Mouse (Mus musculus): ENCODE data around the gene Catsperd. TPM values are rescaled to one million over a fixed set of nuclear protein-coding genes. Genes with fewer than 3 reads are reported as not detected.

Catsperd gene
- total and polyA plus RNA-seq, 3 experiments, result 0.16 to 0.36 (median 0.21) TPM

DNA sequence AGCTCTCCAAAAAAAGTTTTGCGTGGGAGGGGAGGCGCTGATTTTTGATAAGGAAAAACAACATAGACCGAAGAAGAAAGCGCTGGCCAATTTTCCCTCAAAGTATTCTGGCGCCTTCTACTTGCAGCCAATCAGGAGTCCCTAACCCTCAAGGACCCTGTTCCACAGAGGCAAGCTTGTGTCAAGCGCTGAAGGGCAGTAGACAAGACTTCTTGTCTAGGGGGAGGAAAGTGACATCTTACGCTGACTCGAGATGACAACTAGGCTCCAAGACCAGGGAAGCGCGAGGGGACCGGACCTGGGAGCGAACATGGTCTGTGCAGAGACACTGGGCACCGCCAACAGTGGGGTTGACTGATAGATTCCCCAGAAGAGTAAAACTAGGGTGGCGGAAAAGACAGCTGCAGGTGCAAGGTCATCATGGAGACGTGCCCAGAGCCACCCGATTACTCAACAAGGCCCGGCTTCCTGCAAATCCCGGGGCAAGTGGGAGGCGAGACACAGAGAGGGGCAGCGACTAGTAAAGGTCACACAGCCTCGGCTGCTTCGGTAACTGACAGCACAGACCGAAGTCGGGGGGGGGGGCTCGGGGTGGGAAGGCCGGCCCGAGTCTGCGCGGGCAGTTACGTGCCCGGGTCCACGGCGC, 44.2 kb upstream of the Catsperd start:
- TF ChIP-seq ZMIZ1 (IDR thresholded peaks at IDR 0.05; ENCODE audit: low read depth, low read length) (no peak), NELFE (IDR thresholded peaks at IDR 0.05; ENCODE audit: low read depth, low read length) (no peak), ZC3H11A (IDR thresholded peaks at IDR 0.05; ENCODE audit: low read depth, low read length) (no peak), MXI1 (IDR thresholded peaks at IDR 0.05; ENCODE audit: low read depth, low read length) (no peak; the same call in none of the 2 replicates), POLR2AphosphoS2 (IDR thresholded peaks at IDR 0.05; ENCODE audit: low read depth, low read length) (no peak), MEF2A (IDR thresholded peaks at IDR 0.05; ENCODE audit: borderline replicate concordance, low read depth, low read length) (no peak), ELF1 (IDR thresholded peaks at IDR 0.05; ENCODE audit: low read depth, low read length) (no peak), ZNF384 (IDR thresholded peaks at IDR 0.05; ENCODE audit: low read depth, low read length) (no peak)
- H3K4me2 ChIP-seq (ENCODE audit: insufficient read depth, low read depth, poor library complexity, severe bottlenecking), result peak overlapping the region; percentile 74
- H3K27me3 ChIP-seq (replicated peaks), result no peaks in the 10 kb centered on the region
- peak; percentile 42 for DNase-seq (ENCODE audit: extremely low read depth)
- H3K27ac ChIP-seq (ENCODE audit: insufficient read depth, low read depth), result peak overlapping the region; percentile 82
- H3K79me2 ChIP-seq (replicated peaks; ENCODE audit: control insufficient read depth, extremely low read depth, insufficient read depth, poor library complexity, severe bottlenecking), result peaks cover 93% of the 10 kb centered on the region
- peaks cover 53 to 70% of the 10 kb centered on the region in 2 experiments for H3K36me3 ChIP-seq (replicated peaks in 1 of 2; ENCODE audit: control insufficient read depth in 1 of 2, insufficient read depth in 1 of 2, low read length in 1 of 2)
- peak overlapping the region; percentile 86 for H3K9ac ChIP-seq (ENCODE audit: insufficient read depth, low read depth)
- peaks cover 22 to 56% of the 10 kb centered on the region in 2 experiments for H3K4me1 ChIP-seq (ENCODE audit: control insufficient read depth in 1 of 2, insufficient read depth in 2 of 2)
- dilution Hi-C loops (cut with MboI; ENCODE audit: extremely low pct_ligation_motif_present, extremely low pct_unique_long_range_greater_than_20kb, low sequenced_read_pairs), result no loop called here
- in situ Hi-C loops (cut with MboI; ENCODE audit: low pct_ligation_motif_present, low pct_unique_long_range_greater_than_20kb, low sequenced_read_pairs), result no loop called here
- peak overlapping the region; percentile 86 to 95 (median 91) for H3K4me3 ChIP-seq (replicated peaks in 1 of 3; ENCODE audit: low read depth in 2 of 3, low read length in 2 of 3, poor library complexity in 1 of 3)
- H3K9me3 ChIP-seq (replicated peaks; ENCODE audit: low read length), result no peaks in the 10 kb centered on the region

- Histone ChIP-seq H3K79me2 (replicated peaks; ENCODE audit: control insufficient read depth, extremely low read depth, insufficient read depth, poor library complexity, severe bottlenecking) (peaks cover 93% of the 10 kb centered on the region), H3K9ac (ENCODE audit: insufficient read depth, low read depth) (peak within 1 kb of the TSS; percentile 97), H3K9me3 (replicated peaks; ENCODE audit: low read length) (no peaks in the 10 kb centered on the region), H3K27me3 (replicated peaks) (no peaks in the 10 kb centered on the region), H3K36me3 (replicated peaks in 1 of 2; ENCODE audit: control insufficient read depth in 1 of 2, insufficient read depth in 1 of 2, low read length in 1 of 2) (peaks cover 53 to 70% of the 10 kb centered on the region in 2 experiments), H3K27ac (ENCODE audit: insufficient read depth, low read depth) (peak within 1 kb of the TSS; percentile 93), H3K4me1 (ENCODE audit: control insufficient read depth in 1 of 2, insufficient read depth in 2 of 2) (peaks cover 22 to 61% of the 10 kb centered on the region in 2 experiments), H3K4me2 (ENCODE audit: insufficient read depth, low read depth, poor library complexity, severe bottlenecking) (peak within 1 kb of the TSS; percentile 79), H3K4me3 (replicated peaks in 1 of 3; ENCODE audit: low read depth in 2 of 3, low read length in 2 of 3, poor library complexity in 1 of 3) (peak within 1 kb of the TSS; percentile 94 to 98 (median 97))
- in situ Hi-C loops (cut with MboI; ENCODE audit: low pct_ligation_motif_present, low pct_unique_long_range_greater_than_20kb, low sequenced_read_pairs), result no loop called here
- dilution Hi-C loops (cut with MboI; ENCODE audit: extremely low pct_ligation_motif_present, extremely low pct_unique_long_range_greater_than_20kb, low sequenced_read_pairs), result no loop called here
- DNase-seq (ENCODE audit: extremely low read depth), result peak; percentile 96
- TF ChIP-seq NRF1 (IDR thresholded peaks at IDR 0.05; ENCODE audit: low read depth, low read length), result peak; percentile 88
- peak; percentile 83 for TF ChIP-seq MAX (IDR thresholded peaks at IDR 0.05; ENCODE audit: low read length)
- TF ChIP-seq BHLHE40 (IDR thresholded peaks at IDR 0.05; ENCODE audit: low read depth, low read length), result 0 out of 2 replicates have a peak, but pooled peaks have one; percentile 39
- no peak for TF ChIP-seq EP300 (IDR thresholded peaks at IDR 0.05; ENCODE audit: low read length)
- peak; percentile 83 for TF ChIP-seq HCFC1 (IDR thresholded peaks at IDR 0.05; ENCODE audit: low read depth, low read length)
- no peak for TF ChIP-seq SMC3 (IDR thresholded peaks at IDR 0.05; ENCODE audit: low read depth, low read length)
- no peak for TF ChIP-seq RAD21 (IDR thresholded peaks at IDR 0.05; ENCODE audit: low read depth, low read length)
- TF ChIP-seq NELFE (IDR thresholded peaks at IDR 0.05; ENCODE audit: low read depth, low read length), result peak; percentile 90
- peak; percentile 24; the same call in 1 of the 2 replicates for TF ChIP-seq E2F4 (IDR thresholded peaks at IDR 0.05; ENCODE audit: insufficient replicate concordance, low read depth, low read length)
- peak; percentile 66; the same call in 1 of the 2 replicates for TF ChIP-seq MYC (IDR thresholded peaks at IDR 0.05; ENCODE audit: low read depth, low read length)
- TF ChIP-seq ELF1 (IDR thresholded peaks at IDR 0.05; ENCODE audit: low read depth, low read length), result peak; percentile 71
- TF ChIP-seq ZKSCAN1 (IDR thresholded peaks at IDR 0.05; ENCODE audit: borderline replicate concordance, low read depth, low read length), result no peak
- TF ChIP-seq PAX5 (IDR thresholded peaks at IDR 0.05; ENCODE audit: low read length), result no peak
- TF ChIP-seq TCF12 (IDR thresholded peaks at IDR 0.05; ENCODE audit: low read depth, low read length), result peak; percentile 72
- TF ChIP-seq IRF4 (IDR thresholded peaks at IDR 0.05; ENCODE audit: low read depth, low read length), result peak; percentile 44; the same call in 1 of the 2 replicates
- no peak; the same call in 1 of the 2 replicates for TF ChIP-seq MXI1 (IDR thresholded peaks at IDR 0.05; ENCODE audit: low read depth, low read length)
- TF ChIP-seq SIN3A (IDR thresholded peaks at IDR 0.05; ENCODE audit: low read length), result peak; percentile 48
- peak; percentile 36 for TF ChIP-seq MEF2A (IDR thresholded peaks at IDR 0.05; ENCODE audit: borderline replicate concordance, low read depth, low read length)
- TF ChIP-seq CTCF (conservative IDR thresholded peaks at IDR 0.05 in 1 of 2, IDR thresholded peaks at IDR 0.05 in 1 of 2; ENCODE audit: low read depth in 2 of 2, low read length in 2 of 2), result no peak
- no peak for TF ChIP-seq MAFK (IDR thresholded peaks at IDR 0.05; ENCODE audit: insufficient replicate concordance, low read length)
- no peak for TF ChIP-seq USF1 (IDR thresholded peaks at IDR 0.05; ENCODE audit: low read depth, low read length)
- TF ChIP-seq JUND (conservative IDR thresholded peaks at IDR 0.05; ENCODE audit: low read depth, low read length), result no peak
- TF ChIP-seq ZMIZ1 (IDR thresholded peaks at IDR 0.05; ENCODE audit: low read depth, low read length), result peak; percentile 50; the same call in 1 of the 2 replicates
- TF ChIP-seq CHD1 (IDR thresholded peaks at IDR 0.05; ENCODE audit: low read depth, low read length), result no peak; the same call in 1 of the 2 replicates
- TF ChIP-seq ZNF384 (IDR thresholded peaks at IDR 0.05; ENCODE audit: low read depth, low read length), result no peak
- peak; percentile 69; the same call in 1 of the 2 replicates for TF ChIP-seq POLR2AphosphoS2 (IDR thresholded peaks at IDR 0.05; ENCODE audit: low read depth, low read length)
- TF ChIP-seq ZC3H11A (IDR thresholded peaks at IDR 0.05; ENCODE audit: low read depth, low read length), result no peak
Measured at GRCm38 (mm10) chr17:56584257-56585130, 43.4 kb upstream of the Catsperd start, which contains the start of the genes Safb2 and Safb. Safb2 (minus strand) TSS chr17:56584585. Safb (plus strand) TSS chr17:56584825.
